Mouse (Mus musculus) c-Kit-positive CD71-positive TER-119-positive erythroid progenitor cells, embryonic 14.5 days (primary cell): Measurements from ENCODE around the gene Sh3bp5.

Experiments
- DNase-seq: peaks from one replicate; pipeline ENCODE4 v3.0.0-alpha.2; 2013; ENCODE audit warnings: low spot score

The Sh3bp5 gene

DNA sequence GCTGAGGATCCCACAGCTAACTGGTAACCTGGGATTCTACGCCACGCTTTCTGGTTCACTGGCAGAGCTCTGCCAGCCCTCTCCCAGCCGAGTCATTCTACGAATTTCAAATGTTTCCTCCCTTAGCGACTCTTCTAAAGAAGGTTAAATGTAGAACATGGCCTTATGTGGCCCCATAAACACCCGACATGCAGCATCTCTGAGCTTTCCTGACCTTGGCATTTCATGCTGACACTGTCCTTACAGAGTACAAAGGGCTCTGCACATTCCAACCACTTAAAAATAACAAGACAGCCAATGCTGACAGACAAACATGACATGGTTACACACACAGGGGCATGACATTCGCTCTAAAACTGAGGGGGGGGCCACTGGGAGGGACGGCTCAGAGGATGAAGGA is 27.2 kb downstream of the Sh3bp5 start:
- DNase-seq: no peak

DNA sequence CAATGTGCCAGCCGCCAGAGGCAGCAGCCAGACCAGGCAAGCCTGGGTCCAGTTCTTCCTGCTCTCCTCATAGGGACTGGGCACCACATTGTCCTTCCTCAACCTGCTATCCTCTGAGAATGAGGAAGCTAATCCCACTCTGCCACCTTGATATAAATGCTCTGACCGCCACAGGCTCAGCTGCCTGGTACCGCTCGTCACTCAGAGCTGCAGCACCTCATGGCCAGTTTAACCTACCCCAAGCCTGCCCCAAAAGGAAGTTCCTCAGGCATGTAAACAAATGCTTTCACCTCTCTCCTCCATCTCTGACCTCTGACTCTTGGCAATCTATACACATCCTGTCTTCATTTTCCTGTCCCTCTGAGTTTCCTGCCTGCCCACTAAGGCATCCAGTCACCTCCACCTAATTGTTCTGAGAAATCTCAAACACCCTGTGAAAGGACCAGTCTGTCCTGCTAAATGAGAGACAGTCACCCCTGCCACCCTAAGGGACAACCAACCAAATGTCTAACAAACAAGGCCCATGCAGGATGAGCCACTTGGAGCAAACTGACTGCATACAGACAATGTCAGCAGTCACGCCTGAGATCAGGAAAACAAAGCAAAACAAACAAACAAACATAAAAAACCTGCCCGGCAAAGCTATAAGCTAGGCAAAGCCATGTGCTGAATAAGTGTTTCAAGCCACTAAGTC is 27.8 kb downstream of the Sh3bp5 start:
- DNase-seq: no peak

DNA sequence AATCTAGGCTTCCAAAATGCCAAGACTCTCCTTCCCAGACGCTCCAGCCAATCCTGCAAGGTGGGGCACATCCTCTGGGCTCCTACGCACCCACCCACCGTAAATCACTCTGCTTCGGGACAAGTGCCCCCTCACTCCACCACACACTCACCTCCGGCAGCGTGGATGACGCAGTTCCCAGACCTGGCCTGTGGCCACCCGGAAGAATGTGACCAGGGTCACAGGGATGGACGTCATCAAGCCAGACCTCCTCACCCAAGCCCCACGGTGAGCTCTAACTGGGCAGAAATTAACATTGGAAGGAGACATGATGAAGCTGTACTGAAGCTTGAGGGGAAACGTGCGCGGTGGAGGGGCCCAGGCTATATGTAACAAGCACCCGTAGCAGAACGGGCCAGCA is 28.7 kb downstream of the Sh3bp5 start:
- no peak for DNase-seq

DNA sequence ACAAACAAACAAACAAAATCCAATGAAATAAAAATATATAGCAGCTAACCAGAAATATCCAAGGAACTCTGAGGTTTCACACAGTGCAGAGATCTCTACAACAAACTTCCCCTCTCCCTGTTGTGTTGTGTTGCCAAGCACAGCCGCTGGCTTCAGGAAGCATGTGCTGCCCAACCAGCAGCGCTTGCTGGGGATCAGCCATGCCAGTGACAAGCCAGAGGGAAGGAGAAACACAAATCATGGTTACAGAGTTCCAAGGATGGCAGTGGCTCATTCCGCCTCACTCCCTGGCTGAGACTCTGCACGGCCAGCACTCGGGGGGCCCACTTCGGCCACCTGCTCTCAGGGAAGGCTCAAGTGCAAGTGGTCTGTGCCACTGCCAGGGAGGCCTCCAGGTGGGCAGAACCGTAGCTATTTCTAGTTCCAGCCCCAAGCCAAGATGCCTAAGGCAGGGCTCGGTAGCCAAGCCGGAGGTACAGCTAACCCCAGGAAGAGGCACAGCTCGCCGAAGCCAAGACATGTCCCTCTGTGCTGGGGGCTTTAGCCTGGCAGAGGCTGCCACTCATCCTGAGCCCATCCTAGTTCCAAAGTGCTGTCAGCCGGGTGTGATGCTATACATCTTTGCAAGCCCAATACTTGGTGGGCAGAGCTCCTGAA is 29.6 kb downstream of the Sh3bp5 start:
- no peak for DNase-seq

DNA sequence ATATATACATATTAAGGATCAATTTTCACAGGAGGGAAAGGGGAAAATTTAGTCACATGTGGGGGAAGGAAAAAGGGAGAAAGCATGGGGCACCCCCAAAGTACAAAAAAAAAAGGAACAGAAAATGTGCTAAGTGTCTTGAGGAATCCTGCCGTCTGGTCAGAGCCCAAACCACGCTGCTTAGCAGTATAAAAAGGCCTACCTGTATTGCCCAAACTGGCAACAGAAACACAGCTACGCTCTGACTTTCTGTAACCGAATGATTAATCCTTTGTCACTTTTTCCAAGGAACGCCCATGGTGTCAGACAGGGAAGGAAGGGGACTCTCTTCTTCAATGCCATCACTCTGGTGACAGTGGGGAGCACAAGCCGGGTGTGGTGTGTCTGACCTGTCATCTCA is 30.2 kb downstream of the Sh3bp5 start:
- DNase-seq: no peak

DNA sequence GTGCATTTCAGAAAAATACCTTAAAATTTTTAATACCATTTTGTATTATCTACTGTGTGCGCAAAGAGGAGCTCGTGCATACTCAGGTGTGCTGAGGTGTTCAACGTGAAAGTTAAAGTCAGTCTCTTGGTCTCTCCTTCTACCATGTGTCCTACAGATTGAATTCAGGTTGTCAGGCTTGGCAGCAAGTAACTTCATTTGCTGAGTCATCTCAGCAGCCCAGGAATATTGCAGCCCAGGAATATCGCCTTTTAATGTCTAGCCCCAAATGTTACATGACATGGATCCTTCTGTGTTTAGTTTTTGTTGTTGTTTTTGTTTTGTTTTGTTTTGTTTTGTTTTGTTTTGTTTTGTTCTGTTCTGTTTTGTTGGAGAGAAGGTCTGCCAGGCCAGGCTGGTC is 31.2 kb downstream of the Sh3bp5 start:
- DNase-seq: peak; percentile 40

DNA sequence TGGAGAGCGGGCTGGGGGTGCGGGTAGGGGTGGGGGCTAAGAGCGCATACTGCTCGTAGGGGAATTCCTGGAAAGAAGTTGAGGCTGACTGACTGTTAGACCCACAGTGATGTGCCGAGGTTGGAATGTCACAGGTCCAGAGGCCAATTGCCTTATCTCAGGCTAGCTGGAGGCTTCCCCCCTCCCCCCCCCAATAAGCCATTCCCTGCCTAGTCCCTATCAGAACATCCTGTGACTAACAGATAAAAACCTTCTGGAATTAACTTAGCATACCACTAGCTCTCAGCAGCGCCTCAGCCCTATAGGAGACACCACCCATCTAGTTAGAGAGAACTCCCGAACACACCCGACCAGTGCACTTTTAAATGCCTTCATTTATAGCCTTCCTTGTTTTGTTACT is 31.9 kb downstream of the Sh3bp5 start:
- DNase-seq: peak; percentile 73

DNA sequence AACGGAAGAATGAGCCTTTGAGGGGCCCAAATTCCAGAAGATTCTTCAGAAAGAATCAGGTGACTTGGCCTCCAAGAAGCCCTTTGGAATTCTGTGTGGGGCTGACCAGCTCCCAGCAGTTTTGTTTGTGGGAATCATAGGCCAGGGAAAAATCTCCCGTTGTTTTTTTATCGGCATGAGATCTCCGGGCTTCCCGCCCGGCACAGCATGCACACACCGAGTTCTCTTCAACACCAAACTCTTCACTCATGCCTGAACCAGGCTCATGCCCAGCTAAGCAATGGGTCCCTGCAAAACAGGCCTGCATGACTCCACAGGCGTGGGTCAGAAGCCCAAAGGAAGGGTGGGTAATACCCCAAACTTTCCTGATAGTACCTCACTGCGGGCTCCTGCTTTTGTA is 32.3 kb downstream of the Sh3bp5 start:
- DNase-seq: no peak

DNA sequence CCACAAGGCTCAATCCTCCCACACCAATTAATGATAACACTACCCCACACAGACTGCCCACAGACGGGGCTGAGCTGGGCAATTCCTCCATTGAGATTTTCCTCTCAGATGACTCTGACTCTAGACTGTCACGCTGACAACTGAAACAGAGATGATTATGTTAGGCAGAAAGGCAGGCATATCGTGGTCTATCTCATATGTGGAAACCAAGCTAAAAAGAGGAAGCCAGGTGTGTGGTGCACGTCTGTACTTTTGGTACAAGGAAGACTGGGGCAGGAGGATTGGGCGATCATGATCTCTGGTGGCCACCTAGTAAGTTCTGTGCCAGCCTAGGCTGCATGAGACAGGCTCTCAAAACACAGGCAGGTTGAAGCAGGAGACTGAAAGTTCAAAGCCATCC is 33.2 kb downstream of the Sh3bp5 start:
- no peak for DNase-seq

DNA sequence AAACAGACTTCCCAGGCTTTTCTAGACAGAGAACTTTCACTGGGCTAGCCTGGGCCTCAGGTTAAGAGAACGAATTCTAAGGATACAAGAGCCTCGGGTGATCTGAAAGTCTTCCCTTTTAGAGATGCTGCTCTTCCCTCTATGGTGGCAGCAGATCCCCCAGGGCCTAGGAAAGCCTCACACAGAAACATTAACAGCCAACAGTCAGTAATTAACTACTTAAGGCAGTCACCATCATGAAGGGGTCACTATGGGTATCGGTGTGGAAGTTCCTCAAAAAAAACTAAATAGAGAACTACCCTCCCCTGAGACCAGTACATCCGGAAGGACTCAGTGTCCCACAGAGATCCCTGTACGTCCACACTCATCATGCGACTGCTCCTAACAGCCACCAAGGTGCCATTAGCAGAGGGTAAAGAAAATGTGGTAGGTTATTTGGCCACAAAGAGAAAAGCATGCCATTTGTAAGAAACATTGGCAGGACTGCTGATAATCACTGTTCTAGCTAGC is 33.9 kb downstream of the Sh3bp5 start:
- DNase-seq: no peak

DNA sequence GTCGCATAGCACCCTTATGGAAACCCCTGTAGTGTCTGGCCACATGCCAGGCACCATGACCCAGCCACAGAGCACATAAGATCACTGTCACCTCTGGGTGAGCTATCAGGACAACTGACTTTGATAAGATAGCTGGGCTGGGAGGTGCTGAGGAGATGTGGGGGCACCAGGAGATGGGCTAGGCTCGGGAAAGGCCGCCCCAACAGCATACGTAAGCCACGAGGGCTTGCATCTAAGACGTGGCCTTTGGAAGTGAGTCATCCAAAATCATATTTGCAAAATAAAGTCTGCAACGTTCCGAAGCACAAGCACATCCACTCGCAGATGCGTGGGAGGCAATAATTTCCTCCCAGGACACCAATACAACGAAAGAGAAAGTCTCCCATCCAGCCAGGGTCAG is 35.0 kb downstream of the Sh3bp5 start:
- no peak for DNase-seq

DNA sequence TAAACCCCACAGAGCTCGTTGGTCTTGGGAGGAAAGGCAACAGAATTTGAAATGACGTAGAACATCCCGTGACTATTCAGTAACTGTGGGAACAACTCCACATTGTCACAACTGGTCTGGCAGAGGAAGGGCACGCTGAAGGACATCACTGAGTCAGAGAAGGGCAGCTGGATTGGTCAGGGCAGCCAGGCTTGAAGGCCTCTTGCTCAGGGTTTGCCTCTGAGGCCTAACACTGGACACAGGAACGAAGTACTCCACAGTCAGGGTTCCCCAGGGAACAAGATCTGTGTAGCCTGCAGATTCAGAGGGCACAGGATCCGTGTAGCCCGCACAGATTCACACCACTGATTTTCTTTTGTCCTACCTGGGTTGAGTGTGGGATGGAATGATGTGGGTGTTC is 35.6 kb downstream of the Sh3bp5 start:
- no peak for DNase-seq

DNA sequence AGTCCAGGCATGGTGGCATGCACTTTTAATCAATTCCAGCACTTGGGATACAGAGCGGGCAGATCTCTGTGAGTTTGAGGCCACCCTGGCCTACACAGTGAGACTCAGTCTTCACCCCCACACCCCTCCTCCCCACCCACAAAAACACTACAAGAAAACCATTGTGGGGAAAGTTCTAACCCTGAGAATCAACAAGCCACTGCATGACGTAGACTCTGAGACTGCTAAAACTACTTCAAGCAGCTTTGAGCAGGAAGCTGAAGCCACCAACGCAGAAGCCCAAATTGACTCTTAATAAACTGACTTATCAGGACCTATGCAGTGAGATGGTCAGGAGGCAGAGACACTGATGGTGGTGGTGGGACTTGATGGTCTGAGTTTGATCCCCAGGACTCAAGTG is 36.6 kb downstream of the Sh3bp5 start:
- DNase-seq: no peak

DNA sequence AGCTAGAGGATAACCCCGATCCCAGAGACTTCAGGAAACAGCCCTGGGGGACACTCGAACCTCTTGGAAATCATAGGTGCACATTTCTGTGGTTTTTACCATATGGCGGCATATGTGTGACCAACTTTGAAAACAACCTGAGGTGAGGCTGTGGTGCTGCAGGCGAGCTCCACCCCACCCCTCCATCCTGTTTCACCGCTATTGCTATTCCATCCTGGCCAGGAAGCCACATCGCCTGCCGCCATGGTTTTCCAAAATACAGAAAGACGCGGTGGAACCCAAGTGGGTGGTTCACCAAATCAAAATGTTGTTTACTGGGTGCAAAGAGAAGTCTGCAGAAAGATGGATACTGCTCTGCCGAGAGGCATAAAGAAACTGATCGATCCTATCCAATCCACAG is 37.1 kb downstream of the Sh3bp5 start:
- DNase-seq: no peak

DNA sequence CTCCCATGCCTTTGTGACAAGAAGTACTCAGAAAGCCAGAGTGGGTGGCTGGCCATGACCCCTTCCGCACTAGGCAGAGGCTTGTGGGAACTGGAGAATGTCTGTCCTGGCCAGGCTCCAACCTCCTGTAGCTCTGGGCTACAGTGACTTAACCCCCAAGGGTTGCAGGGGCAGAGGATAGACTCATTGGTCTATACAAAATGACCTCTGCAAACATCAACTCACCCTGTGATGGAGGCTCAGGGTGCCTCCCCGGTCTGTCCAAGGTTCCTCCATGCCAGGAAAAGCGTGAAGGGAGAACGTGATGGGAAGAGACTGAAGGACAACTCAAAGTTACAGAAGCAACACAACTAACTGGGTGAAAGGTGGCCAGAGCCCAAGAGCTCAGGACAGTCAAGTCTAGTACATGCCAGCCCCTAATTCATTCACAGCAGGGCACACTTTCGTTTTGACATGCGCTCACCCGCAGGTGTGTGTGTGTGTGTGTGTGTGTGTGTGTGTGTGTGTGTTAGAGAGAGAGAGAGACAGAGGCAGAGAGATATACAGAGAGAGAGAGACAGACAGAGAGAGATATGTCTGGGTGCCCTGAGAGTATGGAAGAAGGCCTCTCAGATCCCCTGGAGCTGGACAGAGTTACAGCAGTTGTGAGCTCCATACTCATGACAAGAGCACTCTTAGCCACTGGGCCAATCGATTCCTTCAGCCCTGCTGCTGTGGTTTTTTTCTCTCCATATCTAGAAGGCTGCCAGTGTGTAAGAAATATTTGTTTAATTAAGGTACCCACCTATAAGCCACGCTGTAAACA is 37.9 kb downstream of the Sh3bp5 start:
- DNase-seq: no peak

DNA sequence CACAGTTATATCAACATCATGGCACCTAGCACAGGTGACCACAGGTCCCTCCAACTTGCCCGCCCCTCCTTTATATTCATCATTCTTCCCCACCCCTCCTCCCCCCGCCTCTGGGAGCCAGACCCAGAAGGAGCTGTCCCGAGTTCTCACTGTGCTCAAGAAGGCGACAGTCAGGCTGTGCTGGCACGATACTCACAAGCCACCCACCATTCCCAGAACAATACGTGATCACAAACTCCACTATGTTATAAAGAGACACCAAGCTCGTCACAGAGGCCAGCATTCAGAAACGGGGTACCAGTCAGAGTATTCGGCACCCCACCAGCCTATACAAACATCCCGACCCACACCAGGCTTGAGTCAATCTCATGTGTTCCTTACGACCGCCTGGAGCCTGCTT is 38.5 kb downstream of the Sh3bp5 start:
- DNase-seq: no peak

DNA sequence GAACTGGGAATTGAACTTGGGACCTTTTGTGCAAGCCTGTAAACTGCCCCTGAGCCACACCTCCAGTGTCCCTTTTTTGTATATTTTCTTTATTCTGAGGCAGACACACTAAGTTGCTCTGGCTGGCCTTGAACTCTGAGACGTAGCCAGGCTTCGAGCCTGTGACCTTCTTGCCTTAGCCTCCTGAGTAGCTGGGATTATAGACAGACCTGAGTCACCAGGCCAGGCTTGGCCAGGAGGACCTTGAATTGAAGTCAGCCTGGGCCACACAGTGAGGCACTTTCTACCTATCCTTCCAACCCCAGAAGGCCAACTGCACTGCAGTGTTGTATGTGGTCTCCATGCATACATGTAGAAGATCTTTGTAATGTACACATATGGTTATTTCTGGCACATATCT is 39.5 kb downstream of the Sh3bp5 start:
- no peak for DNase-seq

DNA sequence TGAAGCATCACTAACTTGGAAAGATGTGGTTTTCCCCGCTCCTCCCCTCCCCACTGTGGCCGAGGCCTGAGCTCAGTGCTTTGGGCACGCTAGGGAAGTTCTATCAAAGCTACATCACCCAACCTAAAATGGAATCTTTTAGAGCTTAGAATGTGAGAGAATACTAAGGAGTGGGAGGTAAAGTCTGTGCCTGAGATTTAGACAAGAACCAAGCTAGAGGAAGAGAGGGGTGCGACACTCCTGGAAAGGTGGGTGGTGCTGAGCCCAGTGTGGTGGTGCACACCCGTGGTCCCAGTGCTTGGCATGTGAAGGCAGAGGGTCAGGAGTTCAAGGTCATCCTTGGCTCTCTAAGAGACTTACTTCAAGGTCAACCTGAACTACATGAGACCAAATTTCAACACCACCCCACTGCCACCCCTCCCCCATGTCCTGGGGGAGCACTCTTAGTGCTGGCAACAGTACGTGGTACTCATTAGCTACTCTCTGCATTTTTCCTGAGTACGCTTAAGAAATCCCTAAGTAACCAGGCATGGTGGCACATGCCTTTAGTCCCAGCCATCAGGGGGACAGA is 40.2 kb downstream of the Sh3bp5 start:
- DNase-seq: no peak

DNA sequence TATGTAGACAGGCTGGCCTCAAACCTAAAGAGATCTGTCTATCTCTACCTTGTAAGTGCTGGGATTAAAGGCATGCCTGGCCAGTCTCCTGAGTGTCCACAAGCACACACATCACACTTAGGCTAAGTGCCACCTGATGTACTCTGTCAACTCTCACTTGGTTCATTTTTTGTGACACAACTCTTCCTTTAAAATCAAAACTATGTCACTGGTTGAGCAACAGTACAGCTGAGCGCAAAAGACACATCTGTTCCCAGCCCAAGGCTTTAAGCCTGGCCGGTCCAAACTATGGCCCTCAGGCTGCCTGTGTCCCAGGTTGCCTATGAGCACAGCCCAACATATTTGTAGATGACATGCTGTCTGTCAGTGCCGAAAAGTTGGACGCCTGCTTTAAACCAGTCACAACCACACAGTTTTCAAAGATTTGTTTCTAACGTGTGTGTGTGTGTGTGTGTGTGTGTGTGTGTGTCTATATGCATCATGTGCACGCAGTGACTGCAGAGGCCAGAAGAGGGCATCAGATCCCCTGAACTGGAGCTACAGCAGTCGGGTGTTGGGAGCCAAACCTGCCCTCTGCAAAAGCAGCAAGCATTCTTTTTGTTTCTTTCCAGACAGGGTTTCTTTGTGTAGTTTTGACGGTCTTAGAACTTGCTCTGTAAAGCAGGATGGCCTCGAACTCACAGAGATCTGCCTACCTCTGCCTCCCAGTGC is 40.9 kb downstream of the Sh3bp5 start:
- no peak for DNase-seq

DNA sequence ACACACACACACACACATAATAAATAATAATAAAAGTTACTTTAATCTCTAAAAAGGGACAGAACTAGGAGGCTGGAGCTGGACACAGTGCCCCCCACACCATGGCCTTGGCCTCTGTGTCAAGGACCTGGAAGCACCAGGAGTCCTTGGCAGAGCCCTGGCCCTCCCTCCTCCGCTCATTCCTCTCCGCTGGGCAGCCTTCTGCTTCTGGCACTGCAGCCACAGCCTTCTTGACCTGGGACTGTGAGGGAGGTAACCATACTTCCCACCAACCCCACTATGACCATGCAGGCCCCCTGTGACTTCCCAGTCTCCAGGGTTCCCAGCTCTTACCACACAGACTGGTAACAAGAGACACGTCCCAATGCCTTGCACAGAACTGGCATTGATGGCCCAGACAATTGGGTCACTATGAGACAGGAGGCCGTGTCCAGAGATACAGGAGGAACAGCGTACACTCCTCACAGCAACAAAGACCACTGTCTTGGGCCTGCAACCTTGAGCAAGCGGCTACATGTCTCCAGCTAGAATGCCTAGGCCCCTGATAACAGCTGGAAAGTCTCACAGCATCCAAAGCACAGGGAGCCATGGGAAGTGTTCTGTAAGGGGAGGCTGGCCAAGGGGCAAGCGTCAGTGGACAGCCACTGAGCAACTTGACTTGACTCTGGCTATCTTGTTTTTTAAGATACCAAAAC is 41.8 kb downstream of the Sh3bp5 start:
- no peak for DNase-seq

DNA sequence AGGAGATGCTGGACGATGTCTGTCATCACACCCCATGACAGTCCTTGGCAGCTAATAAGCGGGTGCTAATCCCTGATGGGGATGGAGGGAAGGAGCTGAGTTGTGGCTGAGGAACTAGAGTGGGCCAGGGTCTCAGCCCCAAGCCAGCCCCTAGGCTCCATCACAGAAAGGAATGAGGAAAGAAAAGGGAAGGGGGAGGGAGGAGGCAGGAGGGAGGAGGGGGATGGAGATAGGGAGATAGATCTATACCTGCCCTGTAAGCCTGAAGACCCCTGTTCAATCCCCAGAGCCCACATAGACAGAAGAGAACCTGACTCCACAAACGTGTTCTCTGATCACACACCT is 42.4 kb downstream of the Sh3bp5 start:
- DNase-seq: no peak
